Mouse (Mus musculus): ENCODE results near the gene Ifitm3. TPM values are rescaled to one million over a fixed set of nuclear protein-coding genes. Genes with fewer than 3 reads are reported as not detected.
"Not testable (repeated sequence)": the region's sequence is repeated elsewhere in the genome, so short reads cannot be mapped to it uniquely, and the experiment has no call there.

Gene Ifitm3
- polyA plus RNA-seq, 1 experiment, result 177 TPM

GRCm38 (mm10) chr7:141021489-141022449 is 11.2 kb upstream of the Ifitm3 start:
- no peaks in the 10 kb centered on the region for H3K36me3 ChIP-seq (ENCODE audit: control insufficient read depth, insufficient read depth, low read length)
- no peak for DNase-seq (ENCODE audit: low read depth in 1 of 2, low spot score in 2 of 2)
- TF ChIP-seq POLR2A (IDR thresholded peaks at IDR 0.05; ENCODE audit: low read depth, low read length) (no peak), CTCF (IDR thresholded peaks at IDR 0.05; ENCODE audit: extremely low read depth, insufficient read depth, insufficient read length, insufficient replicate concordance) (no peak)
- H3K27ac ChIP-seq (ENCODE audit: insufficient read depth, low read length), result no peak overlapping the region
- no peak overlapping the region for H3K4me3 ChIP-seq (ENCODE audit: extremely low read depth, insufficient read depth, insufficient read length)
- H3K4me1 ChIP-seq (ENCODE audit: control insufficient read depth, insufficient read depth, insufficient read length), result no peaks in the 10 kb centered on the region; the same call in 1 of the 2 replicates
- no peaks in the 10 kb centered on the region for H3K27me3 ChIP-seq (ENCODE audit: control insufficient read depth, insufficient read depth, low read length)
- WGBS, result 64% methylated on average over 14 of the region's 14 CpGs

- 92% methylated on average over 5 of the region's 5 CpGs for WGBS
- H3K4me3 ChIP-seq (ENCODE audit: extremely low read depth, insufficient read depth, insufficient read length), result no peak overlapping the region
- no peaks in the 10 kb centered on the region for H3K36me3 ChIP-seq (ENCODE audit: control insufficient read depth, insufficient read depth, low read length)
- no peaks in the 10 kb centered on the region for H3K27me3 ChIP-seq (ENCODE audit: control insufficient read depth, insufficient read depth, low read length)
- H3K27ac ChIP-seq (ENCODE audit: insufficient read depth, low read length), result no peak overlapping the region
- H3K4me1 ChIP-seq (ENCODE audit: control insufficient read depth, insufficient read depth, insufficient read length), result no peaks in the 10 kb centered on the region; the same call in 1 of the 2 replicates
- no peak for DNase-seq (ENCODE audit: low read depth in 1 of 2, low spot score in 2 of 2)
- TF ChIP-seq POLR2A (IDR thresholded peaks at IDR 0.05; ENCODE audit: low read depth, low read length), result no peak
- no peak for TF ChIP-seq CTCF (IDR thresholded peaks at IDR 0.05; ENCODE audit: extremely low read depth, insufficient read depth, insufficient read length, insufficient replicate concordance)
Measured at GRCm38 (mm10) chr7:141019028-141019427, 8.5 kb upstream of the Ifitm3 start.

- H3K4me1 ChIP-seq (ENCODE audit: control insufficient read depth, insufficient read depth, insufficient read length); H3K27me3 ChIP-seq (ENCODE audit: control insufficient read depth, insufficient read depth, low read length); H3K4me3 ChIP-seq (ENCODE audit: extremely low read depth, insufficient read depth, insufficient read length); H3K27ac ChIP-seq (ENCODE audit: insufficient read depth, low read length); DNase-seq (ENCODE audit: low read depth in 1 of 2, low spot score in 2 of 2); H3K36me3 ChIP-seq (ENCODE audit: control insufficient read depth, insufficient read depth, low read length): not testable (repeated sequence)
- 91% methylated on average over 1 of the region's 1 CpGs for WGBS
Measured at GRCm38 (mm10) chr7:141017824-141018223, 7.3 kb upstream of the Ifitm3 start, which contains the start of gene Ifitm6. Gene Ifitm6, minus strand, starts transcription at chr7:141017924.

DNA sequence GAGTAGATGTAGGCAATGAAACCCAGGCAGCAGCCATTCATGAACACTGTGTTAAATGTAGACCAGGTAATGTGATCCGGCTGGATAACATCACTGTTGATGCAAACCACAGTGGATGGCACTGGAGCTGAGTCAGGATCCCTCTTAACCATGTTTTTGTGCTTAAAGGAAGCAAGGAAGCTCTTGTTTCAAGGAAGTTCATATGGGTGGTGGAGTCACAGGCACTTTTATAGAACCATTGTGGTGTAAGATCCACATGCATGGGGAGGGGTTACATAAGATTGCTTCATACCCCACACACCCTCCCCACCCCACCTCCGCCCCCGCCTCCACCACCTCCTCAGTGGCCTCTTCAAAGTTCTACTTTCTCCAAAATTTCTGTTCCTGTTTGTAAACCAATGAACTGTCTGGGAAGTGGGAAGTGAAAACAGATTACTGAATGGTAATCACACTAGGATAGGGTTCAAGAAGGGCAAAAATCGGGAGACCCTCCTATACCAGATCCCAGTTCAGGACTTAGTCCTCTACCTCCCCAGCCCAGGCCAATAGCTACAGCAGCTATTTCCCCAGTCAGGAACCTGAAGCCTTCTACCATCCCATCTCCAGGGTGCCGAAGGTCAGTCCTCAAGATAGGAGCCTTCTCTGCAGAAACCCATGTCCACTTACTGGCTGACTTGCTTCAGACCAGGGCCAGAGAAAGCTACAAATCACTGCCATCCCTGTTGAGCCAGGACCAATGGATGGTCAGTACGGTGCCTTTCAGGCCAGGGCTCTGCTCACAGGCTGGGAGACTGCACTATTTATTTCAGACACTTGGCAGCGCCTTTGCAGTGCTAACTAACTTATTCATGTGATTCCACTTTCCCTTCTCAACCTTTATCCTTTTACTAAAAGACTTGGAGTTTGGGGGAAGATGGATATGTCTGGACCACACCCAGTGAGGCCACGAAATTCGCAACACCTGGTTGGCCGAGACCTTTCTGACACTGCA is 6.4 kb upstream of the Ifitm3 start:
- Histone ChIP-seq H3K36me3 (ENCODE audit: control insufficient read depth, insufficient read depth, low read length) (no peaks in the 10 kb centered on the region), H3K4me3 (ENCODE audit: extremely low read depth, insufficient read depth, insufficient read length) (no peak overlapping the region), H3K27ac (ENCODE audit: insufficient read depth, low read length) (peak overlapping the region; percentile 57), H3K4me1 (ENCODE audit: control insufficient read depth, insufficient read depth, insufficient read length) (no peaks in the 10 kb centered on the region; the same call in 1 of the 2 replicates), H3K27me3 (ENCODE audit: control insufficient read depth, insufficient read depth, low read length) (no peaks in the 10 kb centered on the region)
- 74% methylated on average over 10 of the region's 10 CpGs for WGBS
- no peak for DNase-seq (ENCODE audit: low read depth in 1 of 2, low spot score in 2 of 2)
- TF ChIP-seq POLR2A (IDR thresholded peaks at IDR 0.05; ENCODE audit: low read depth, low read length) (no peak), CTCF (IDR thresholded peaks at IDR 0.05; ENCODE audit: extremely low read depth, insufficient read depth, insufficient read length, insufficient replicate concordance) (no peak)

DNA sequence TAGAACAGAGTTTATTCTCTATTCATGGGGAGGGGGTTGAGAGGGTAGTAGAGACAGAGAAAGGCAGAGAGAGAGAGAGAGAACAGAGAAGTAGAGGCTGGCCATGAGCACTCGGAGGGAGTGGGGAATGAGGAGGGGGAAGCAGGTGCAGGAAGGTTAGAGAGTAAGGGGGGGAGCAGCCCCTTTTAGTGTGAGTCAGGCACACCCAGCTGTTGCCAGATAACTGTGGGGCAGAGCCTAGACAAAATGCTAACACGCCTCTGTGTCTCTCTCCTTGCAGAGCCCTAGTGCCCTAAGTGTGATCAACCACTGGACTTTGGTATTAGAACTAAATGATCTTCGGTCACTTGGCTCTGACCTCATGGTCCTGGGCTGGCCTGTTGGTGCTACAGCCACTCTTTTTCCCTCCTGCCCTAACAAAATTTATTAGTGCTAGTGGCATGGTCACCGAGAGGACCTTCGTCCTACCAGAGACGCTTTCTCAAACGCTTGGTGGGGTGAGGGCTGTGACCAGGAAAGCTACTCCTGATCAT is 734 bp upstream of the Ifitm3 start:
- TF ChIP-seq CTCF (IDR thresholded peaks at IDR 0.05; ENCODE audit: extremely low read depth, insufficient read depth, insufficient read length, insufficient replicate concordance), result no peak
- no peak for TF ChIP-seq POLR2A (IDR thresholded peaks at IDR 0.05; ENCODE audit: low read depth, low read length)
- H3K27ac ChIP-seq (ENCODE audit: insufficient read depth, low read length), result peak overlapping the region; percentile 44; the same call in 1 of the 2 replicates
- 0 out of 2 replicates have a peak, but pooled peaks cover 1% of the 10 kb centered on the region for H3K27me3 ChIP-seq (ENCODE audit: control insufficient read depth, insufficient read depth, low read length)
- H3K4me1 ChIP-seq (ENCODE audit: control insufficient read depth, insufficient read depth, insufficient read length), result no peaks in the 10 kb centered on the region; the same call in 1 of the 2 replicates
- 79% methylated on average over 7 of the region's 7 CpGs for WGBS
- H3K4me3 ChIP-seq (ENCODE audit: extremely low read depth, insufficient read depth, insufficient read length), result no peak overlapping the region
- H3K36me3 ChIP-seq (ENCODE audit: control insufficient read depth, insufficient read depth, low read length), result no peaks in the 10 kb centered on the region
- DNase-seq (ENCODE audit: low read depth in 1 of 2, low spot score in 2 of 2), result no peak

DNA sequence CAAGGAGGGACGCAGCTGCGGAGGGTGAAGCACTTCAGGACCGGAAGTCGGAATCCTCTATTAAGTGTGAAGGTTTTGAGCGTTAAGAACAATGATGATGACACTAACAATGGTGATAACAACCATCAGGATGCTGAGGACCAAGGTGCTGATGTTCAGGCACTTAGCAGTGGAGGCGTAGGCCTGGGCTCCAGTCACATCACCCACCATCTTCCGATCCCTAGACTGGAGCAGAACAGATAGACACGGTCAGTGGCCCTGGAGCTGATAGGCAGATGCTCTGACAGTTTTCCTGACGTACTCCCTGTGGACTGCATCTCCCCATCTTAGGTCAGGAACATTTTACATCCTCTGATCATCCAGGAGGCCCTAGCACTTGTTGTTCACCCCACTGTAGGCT is 905 bp downstream of the Ifitm3 start:
- WGBS, result 46% methylated on average over 9 of the region's 9 CpGs
- DNase-seq (ENCODE audit: low read depth in 1 of 2, low spot score in 2 of 2), result no peak
- 0 out of 2 replicates have a peak, but pooled peaks cover 1% of the 10 kb centered on the region for H3K27me3 ChIP-seq (ENCODE audit: control insufficient read depth, insufficient read depth, low read length)
- TF ChIP-seq CTCF (IDR thresholded peaks at IDR 0.05; ENCODE audit: extremely low read depth, insufficient read depth, insufficient read length, insufficient replicate concordance), result no peak
- no peak for TF ChIP-seq POLR2A (IDR thresholded peaks at IDR 0.05; ENCODE audit: low read depth, low read length)
- peak overlapping the region; percentile 48 for H3K4me3 ChIP-seq (ENCODE audit: extremely low read depth, insufficient read depth, insufficient read length)
- H3K27ac ChIP-seq (ENCODE audit: insufficient read depth, low read length), result peak overlapping the region; percentile 44; the same call in 1 of the 2 replicates
- H3K4me1 ChIP-seq (ENCODE audit: control insufficient read depth, insufficient read depth, insufficient read length), result no peaks in the 10 kb centered on the region; the same call in 1 of the 2 replicates
- H3K36me3 ChIP-seq (ENCODE audit: control insufficient read depth, insufficient read depth, low read length), result no peaks in the 10 kb centered on the region
